Mouse (Mus musculus): ENCODE measurements around the gene Ddx50. TPM values are rescaled to one million over a fixed set of nuclear protein-coding genes. Genes with fewer than 3 reads are reported as not detected.

The Ddx50 gene
- total RNA-seq (2012; rRNA removed) (48.6 and 51.8 TPM in 2 replicates), polyA plus RNA-seq (2012; ENCODE audit: insufficient read depth in 1 of 2, insufficient read length in 2 of 2, low read depth in 1 of 2, low replicate concordance in 2 of 2, missing spikeins in 1 of 2) (10 to 100 TPM in 1 of 2 experiments, not detected in 1; 71.5 TPM)

- Histone ChIP-seq H3K4me3 (ENCODE audit: control insufficient read depth in 1 of 2, insufficient read depth in 1 of 2, low read depth in 2 of 2, low read length in 2 of 2) (peak within 1 kb of the TSS; percentile 80 to 88), H3K9me3 (replicated peaks; ENCODE audit: insufficient read depth, low read length) (no peaks in the 10 kb centered on the region), H3K9ac (ENCODE audit: control insufficient read depth, low read depth, low read length, poor library complexity, severe bottlenecking) (peak within 1 kb of the TSS; percentile 93), H3K79me2 (ENCODE audit: control insufficient read depth, insufficient read depth, low read length, poor library complexity) (peaks cover 29% of the 10 kb centered on the region), H3K36me3 (ENCODE audit: control insufficient read depth in 1 of 2, insufficient read depth in 2 of 2, low read length in 2 of 2) (peaks cover 2 to 28% of the 10 kb centered on the region in 2 experiments), H3K27me3 (ENCODE audit: control insufficient read depth in 1 of 2, insufficient read depth in 2 of 2, low read length in 2 of 2) (no peaks in the 10 kb centered on the region), H3K27ac (ENCODE audit: control insufficient read depth, low read depth, low read length) (peak within 1 kb of the TSS; percentile 95), H3K4me1 (ENCODE audit: control insufficient read depth in 1 of 2, insufficient read depth in 2 of 2, low read length in 2 of 2) (peaks cover 8% of the 10 kb centered on the region in 2 experiments)
- peak; percentile 99 for DNase-seq (ENCODE audit: low read depth, low spot score)
- TF ChIP-seq SIN3A (IDR thresholded peaks at IDR 0.05; ENCODE audit: low read length) (peak; percentile 80), POLR2AphosphoS2 (IDR thresholded peaks at IDR 0.05; ENCODE audit: low read length) (peak; percentile 69), ZKSCAN1 (IDR thresholded peaks at IDR 0.05; ENCODE audit: low read depth, low read length) (no peak), MEF2A (IDR thresholded peaks at IDR 0.05; ENCODE audit: extremely low read depth, insufficient replicate concordance, low read depth, low read length, poor library complexity, severe bottlenecking) (no peak), MAFK (IDR thresholded peaks at IDR 0.05; ENCODE audit: borderline replicate concordance, low read depth, low read length) (no peak), KAT2A (conservative IDR thresholded peaks at IDR 0.05; ENCODE audit: low read depth, low read length) (peak; percentile 48; the same call in 1 of the 2 replicates), NRF1 (IDR thresholded peaks at IDR 0.05; ENCODE audit: insufficient read depth, low read depth, low read length, poor library complexity, severe bottlenecking) (peak; percentile 50; the same call in 1 of the 2 replicates), E2F4 (IDR thresholded peaks at IDR 0.05; ENCODE audit: borderline replicate concordance, low read depth, low read length) (peak; percentile 91), JUND (IDR thresholded peaks at IDR 0.05; ENCODE audit: low read depth, low read length) (no peak), RAD21 (IDR thresholded peaks at IDR 0.05; ENCODE audit: low read depth, low read length) (no peak), ELF1 (IDR thresholded peaks at IDR 0.05; ENCODE audit: low read depth, low read length) (peak; percentile 84), MAX (IDR thresholded peaks at IDR 0.05; ENCODE audit: low read length) (peak; percentile 88), MYB (IDR thresholded peaks at IDR 0.05; ENCODE audit: low read depth, low read length) (no peak), USF2 (IDR thresholded peaks at IDR 0.05; ENCODE audit: borderline replicate concordance in 1 of 2, insufficient read depth in 1 of 2, low read depth in 1 of 2, low read length in 2 of 2) (no peak), CHD2 (IDR thresholded peaks at IDR 0.05; ENCODE audit: low read length) (peak; percentile 66), BHLHE40 (IDR thresholded peaks at IDR 0.05; ENCODE audit: borderline replicate concordance, low read depth, low read length) (0 out of 2 replicates have a peak, but pooled peaks have one; percentile 23), GABPA (IDR thresholded peaks at IDR 0.05; ENCODE audit: low read depth, low read length) (no peak), TCF12 (IDR thresholded peaks at IDR 0.05; ENCODE audit: low read depth, low read length) (peak; percentile 41; the same call in 1 of the 2 replicates), ZMIZ1 (IDR thresholded peaks at IDR 0.05; ENCODE audit: low read depth, low read length) (peak; percentile 84), RCOR1 (IDR thresholded peaks at IDR 0.05; ENCODE audit: low read depth, low read length) (no peak), SMC3 (IDR thresholded peaks at IDR 0.05; ENCODE audit: low read depth, low read length) (no peak), HCFC1 (IDR thresholded peaks at IDR 0.05; ENCODE audit: low read depth, low read length) (peak; percentile 82), MAZ (IDR thresholded peaks at IDR 0.05; ENCODE audit: low read depth, low read length) (peak; percentile 79), TAL1 (IDR thresholded peaks at IDR 0.05; ENCODE audit: low read length) (no peak), NELFE (IDR thresholded peaks at IDR 0.05; ENCODE audit: low read depth, low read length) (peak; percentile 88), EP300 (IDR thresholded peaks at IDR 0.05; ENCODE audit: low read depth in 1 of 2, low read length in 2 of 2) (peak in 1 of 2 experiments; percentile 7; a peak in 1 of 4 replicates), POLR2AphosphoS5 (IDR thresholded peaks at IDR 0.05; ENCODE audit: borderline replicate concordance, low read depth, low read length) (no peak), POLR2A (IDR thresholded peaks at IDR 0.05; ENCODE audit: control insufficient read depth in 1 of 2, insufficient read depth in 1 of 2, low read depth in 1 of 2, low read length in 2 of 2, poor library complexity in 1 of 2) (peak; percentile 70 to 80; a peak in 3 of 4 replicates), UBTF (IDR thresholded peaks at IDR 0.05; ENCODE audit: borderline replicate concordance, insufficient read depth, low read depth, low read length) (0 out of 2 replicates have a peak, but pooled peaks have one; percentile 15), CTCF (IDR thresholded peaks at IDR 0.05 in 2 of 3, conservative IDR thresholded peaks at IDR 0.05 in 1 of 3; ENCODE audit: control insufficient read depth in 1 of 3, insufficient read depth in 1 of 3, low read depth in 2 of 3, low read length in 3 of 3, poor library complexity in 1 of 3, severe bottlenecking in 1 of 3) (no peak), ETS1 (IDR thresholded peaks at IDR 0.05; ENCODE audit: low read depth, low read length) (no peak; the same call in 1 of the 2 replicates), ZC3H11A (IDR thresholded peaks at IDR 0.05; ENCODE audit: low read depth, low read length) (no peak), GATA1 (IDR thresholded peaks at IDR 0.05; ENCODE audit: low read depth, low read length) (no peak), CHD1 (IDR thresholded peaks at IDR 0.05; ENCODE audit: low read depth, low read length) (no peak)
Measured at GRCm38 (mm10) chr10:62650881-62651810, at the start of gene Ddx50. Ddx50 (minus strand) TSS chr10:62651218.
